Mouse (Mus musculus) brain, adult 10 weeks (tissue): ENCODE results near the gene Zfp354a. TPM values are rescaled to one million over a fixed set of nuclear protein-coding genes. Genes with fewer than 3 reads are reported as not detected.

Experiments used
- polyA plus RNA-seq: library from polyadenylated mRNA; stranded (reverse); fragments of 350-450 nt; fragmentation: Illumina TruSeq; extraction: RNeasy Lipid Tissue Mini Kit (QIAGEN cat#74804); gene quantifications from one replicate; pipeline ENCODE4 v1.2.3, GENCODE M21; 2015; ENCODE audit warnings: low read depth, low replicate concordance

Zfp354a gene
- polyA plus RNA-seq = 8.3 TPM

GRCm38 (mm10) chr11:51059151-51059571 is at the start of gene Zfp354a:
Zfp354a (plus strand) TSS chr11:51059257.

GRCm38 (mm10) chr11:51013936-51014335 is 45.1 kb upstream of the Zfp354a start, which contains the start of gene Olfr54:
Olfr54 (plus strand) TSS chr11:51014236.

GRCm38 (mm10) chr11:51047809-51048208 is 11.2 kb upstream of the Zfp354a start, which contains the start of gene Olfr1375:
Olfr1375 (plus strand) TSS chr11:51048109.

Other genes with a start within 250 kb of the Zfp354a start
- 29.3 TPM for gene Zfp354c, start 231.5 kb upstream of the Zfp354a start, polyA plus RNA-seq
- 3.5 TPM for gene Zfp879, start 217.7 kb upstream of the Zfp354a start, polyA plus RNA-seq
- gene Grm6, start 208.6 kb upstream of the Zfp354a start, polyA plus RNA-seq = not detected
- 5.7 TPM for gene Zfp454, start 171.6 kb upstream of the Zfp354a start, polyA plus RNA-seq
- gene Zfp2, start 143.1 kb upstream of the Zfp354a start, polyA plus RNA-seq = 28.0 TPM
- 4.7 TPM for gene Zfp354b, start 127.6 kb upstream of the Zfp354a start, polyA plus RNA-seq
- not detected for gene 4933414I15Rik, start 115.5 kb upstream of the Zfp354a start, polyA plus RNA-seq
- not detected for gene Prop1, start 105.5 kb upstream of the Zfp354a start, polyA plus RNA-seq
- gene Olfr1378, start 92.7 kb upstream of the Zfp354a start, polyA plus RNA-seq = not detected
- not detected for gene Olfr1377, start 77.3 kb upstream of the Zfp354a start, polyA plus RNA-seq
- gene Olfr51, start 55.7 kb upstream of the Zfp354a start, polyA plus RNA-seq = not detected
- not detected for gene Olfr54, start 45.0 kb upstream of the Zfp354a start, polyA plus RNA-seq
- not detected for gene Olfr1375, start 11.1 kb upstream of the Zfp354a start, polyA plus RNA-seq
- gene Gm12569, start 161.2 kb downstream of the Zfp354a start, polyA plus RNA-seq = not detected
- 124 TPM for gene Clk4, start 202.5 kb downstream of the Zfp354a start, polyA plus RNA-seq
- not detected for gene BC049762, start 203.8 kb downstream of the Zfp354a start, polyA plus RNA-seq
- gene Col23a1, start 230.7 kb downstream of the Zfp354a start, polyA plus RNA-seq = 3.7 TPM